Mouse (Mus musculus) liver, adult 2 months (tissue): ENCODE measurements around the gene Wdr46.

ENCODE experiments used
- CTCF ChIP-seq: fragments of 200-500 bp; IDR thresholded peaks from 2 replicates; pipeline ENCODE4 v1.5.1; 2011; ENCODE audit warnings: low read depth, low read length, control low read depth
- POLR2A ChIP-seq: fragments of 200-500 bp; IDR thresholded peaks from 2 replicates; pipeline ENCODE4 v1.6.1; 2011; ENCODE audit warnings: low read length, control low read depth; ENCODE audit not compliant: insufficient read depth; ENCODE audit errors: extremely low read depth

DNA sequence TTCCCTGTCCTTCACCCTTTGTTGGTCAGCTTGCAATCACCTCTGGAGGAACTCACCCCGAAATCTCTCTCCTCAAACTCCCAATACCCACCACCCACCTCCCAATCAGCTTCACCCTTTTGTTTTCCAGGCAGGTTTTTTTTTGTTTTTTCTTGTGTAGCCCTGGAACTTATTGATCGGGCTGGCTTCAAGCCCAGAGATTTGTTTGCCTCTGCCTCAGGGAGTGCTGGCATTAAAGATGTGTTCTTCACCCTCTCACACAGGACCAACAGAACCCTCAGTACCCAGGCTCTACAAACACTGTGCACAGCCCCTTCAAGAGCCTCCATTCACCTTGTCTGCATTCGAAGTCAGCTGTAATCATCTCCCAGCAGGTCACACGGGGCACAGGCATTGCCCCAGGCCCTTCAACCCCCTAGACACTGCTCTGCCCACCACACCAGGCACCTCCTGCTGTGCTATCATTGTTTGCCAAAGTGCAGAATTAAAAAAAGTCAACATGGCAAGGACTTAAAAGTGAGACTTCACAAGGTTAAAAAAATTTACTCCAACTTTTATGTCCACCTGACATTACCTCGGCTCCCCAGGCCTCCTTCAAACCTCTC lies 13.6 kb downstream of the Wdr46 start:
- TF ChIP-seq CTCF, result no peak
- TF ChIP-seq POLR2A, result no peak
